ENCODE assay signal across 23 mouse cellular contexts in genomic region chr6:64479884-64480283, GRCm38 (mm10).
DNase-seq lines count a peak whose midpoint lies in the region; ATAC-seq and TF ChIP-seq lines count a peak whose summit lies in the region.
"Had no signal": no experiment of that assay in that cellular context is flagged by ENCODE, and none has a peak within 500 bp of the region (broad histone marks: within the 10 kb centered on the region; RNA-seq: fewer than 3 reads in every experiment).

No protein-coding gene starts in this region.

- H3K36me3 ChIP-seq in hindbrain, embryonic 13.5 days: no peaks in the 10 kb centered on the region
- H3K36me3 ChIP-seq in hindbrain, embryonic 10.5 days: no peaks in the 10 kb centered on the region
- H3K36me3 ChIP-seq in hindbrain, embryonic 16.5 days (ENCODE audit: control insufficient read depth, insufficient read depth, low read length): no peaks in the 10 kb centered on the region
- H3K36me3 ChIP-seq in hindbrain, postnatal 0 days (ENCODE audit: insufficient read depth, low read length): no peaks in the 10 kb centered on the region
- H3K36me3 ChIP-seq in neural tube, embryonic 14.5 days (ENCODE audit: control insufficient read depth, insufficient read depth, low read length): no peaks in the 10 kb centered on the region
- H3K36me3 ChIP-seq in neural tube, embryonic 15.5 days: no peaks in the 10 kb centered on the region
- H3K36me3 ChIP-seq: embryonic facial prominence, embryonic 10.5 days; embryonic facial prominence, embryonic 12.5 days; forebrain, embryonic 15.5 days; G1E had no signal

- TF ChIP-seq CTCF in hindbrain, postnatal 0 days (IDR thresholded peaks at IDR 0.05; ENCODE audit: low read depth): no peak

- no peak overlapping the region for H3K27ac ChIP-seq in hindbrain, embryonic 13.5 days
- no peak overlapping the region for H3K27ac ChIP-seq in hindbrain, embryonic 10.5 days
- no peak overlapping the region for H3K27ac ChIP-seq in hindbrain, embryonic 16.5 days (ENCODE audit: low read depth, low read length)
- H3K27ac ChIP-seq in hindbrain, postnatal 0 days: no peak overlapping the region
- no peak overlapping the region for H3K27ac ChIP-seq in neural tube, embryonic 14.5 days (ENCODE audit: low read depth, low read length)
- no peak overlapping the region for H3K27ac ChIP-seq in neural tube, embryonic 15.5 days (replicated peaks)
- H3K27ac ChIP-seq: embryonic facial prominence, embryonic 10.5 days; embryonic facial prominence, embryonic 12.5 days; forebrain, embryonic 13.5 days; forebrain, embryonic 15.5 days had no signal

- H3K9ac ChIP-seq in hindbrain, embryonic 13.5 days: no peak overlapping the region
- no peak overlapping the region for H3K9ac ChIP-seq in hindbrain, embryonic 16.5 days (ENCODE audit: low read depth, low read length)
- no peak overlapping the region for H3K9ac ChIP-seq in hindbrain, postnatal 0 days (replicated peaks; ENCODE audit: low read length)
- no peak overlapping the region for H3K9ac ChIP-seq in neural tube, embryonic 14.5 days (replicated peaks; ENCODE audit: low read depth, low read length)
- no peak overlapping the region for H3K9ac ChIP-seq in neural tube, embryonic 15.5 days (replicated peaks)
- H3K9ac ChIP-seq: embryonic facial prominence, embryonic 12.5 days; forebrain, embryonic 13.5 days; forebrain, embryonic 15.5 days had no signal

- 72% methylated on average over 3 of the region's 3 CpGs for WGBS in hindbrain, embryonic 13.5 days
- WGBS in hindbrain, embryonic 10.5 days: 86% methylated on average over 3 of the region's 3 CpGs
- WGBS in hindbrain, embryonic 16.5 days: 58% methylated on average over 3 of the region's 3 CpGs
- 71% methylated on average over 3 of the region's 3 CpGs for WGBS in hindbrain, postnatal 0 days
- WGBS in neural tube, embryonic 14.5 days: 62% methylated on average over 3 of the region's 3 CpGs
- WGBS in neural tube, embryonic 15.5 days: 48% methylated on average over 3 of the region's 3 CpGs

- no peak overlapping the region for H3K4me2 ChIP-seq in hindbrain, embryonic 13.5 days
- H3K4me2 ChIP-seq in hindbrain, embryonic 16.5 days (ENCODE audit: low read length): no peak overlapping the region
- H3K4me2 ChIP-seq in hindbrain, postnatal 0 days (ENCODE audit: low read depth, low read length): no peak overlapping the region
- H3K4me2 ChIP-seq in neural tube, embryonic 14.5 days (ENCODE audit: low read depth, low read length): no peak overlapping the region
- H3K4me2 ChIP-seq in neural tube, embryonic 15.5 days: no peak overlapping the region
- H3K4me2 ChIP-seq: embryonic facial prominence, embryonic 12.5 days; forebrain, embryonic 13.5 days; forebrain, embryonic 15.5 days had no signal

- no peaks in the 10 kb centered on the region for H3K9me3 ChIP-seq in hindbrain, embryonic 13.5 days
- H3K9me3 ChIP-seq in hindbrain, embryonic 10.5 days: no peaks in the 10 kb centered on the region
- H3K9me3 ChIP-seq in hindbrain, embryonic 16.5 days (ENCODE audit: control insufficient read depth, low read length): no peaks in the 10 kb centered on the region
- H3K9me3 ChIP-seq in hindbrain, postnatal 0 days (ENCODE audit: low read length): no peaks in the 10 kb centered on the region
- no peaks in the 10 kb centered on the region for H3K9me3 ChIP-seq in neural tube, embryonic 14.5 days (ENCODE audit: control insufficient read depth, low read length)
- no peaks in the 10 kb centered on the region for H3K9me3 ChIP-seq in neural tube, embryonic 15.5 days (replicated peaks)
- H3K9me3 ChIP-seq: embryonic facial prominence, embryonic 10.5 days; embryonic facial prominence, embryonic 12.5 days; forebrain, embryonic 13.5 days; forebrain, embryonic 15.5 days; G1E had no signal

- peak; percentile 68 for ATAC-seq in hindbrain, embryonic 13.5 days (ENCODE audit: low FRiP score)
- ATAC-seq in hindbrain, embryonic 16.5 days: peak; percentile 48; the same call in 1 of the 2 replicates
- ATAC-seq in hindbrain, postnatal 0 days: no peak
- peak; percentile 72 for ATAC-seq in neural tube, embryonic 14.5 days (ENCODE audit: low read depth)
- ATAC-seq in neural tube, embryonic 15.5 days (ENCODE audit: low FRiP score): no peak; the same call in 1 of the 2 replicates
- ATAC-seq: activated CD4-positive, CD25-positive, alpha-beta regulatory T cell, adult 4 months; CD4-positive, CD25-positive, alpha-beta regulatory T cell, adult 4 months; forebrain, embryonic 13.5 days; forebrain, embryonic 15.5 days; Patski had no signal

- H3K4me1 ChIP-seq in hindbrain, embryonic 13.5 days (replicated peaks): no peaks in the 10 kb centered on the region
- H3K4me1 ChIP-seq in hindbrain, embryonic 10.5 days (replicated peaks): no peaks in the 10 kb centered on the region
- no peaks in the 10 kb centered on the region for H3K4me1 ChIP-seq in hindbrain, embryonic 16.5 days (ENCODE audit: control insufficient read depth, insufficient read depth, low read depth, low read length)
- no peaks in the 10 kb centered on the region for H3K4me1 ChIP-seq in hindbrain, postnatal 0 days (ENCODE audit: insufficient read depth, low read length)
- no peaks in the 10 kb centered on the region for H3K4me1 ChIP-seq in neural tube, embryonic 14.5 days (ENCODE audit: control insufficient read depth, insufficient read depth, low read length)
- H3K4me1 ChIP-seq in neural tube, embryonic 15.5 days: peaks cover 4% of the 10 kb centered on the region; the same call in 1 of the 2 replicates
- H3K4me1 ChIP-seq: embryonic facial prominence, embryonic 10.5 days; embryonic facial prominence, embryonic 12.5 days; forebrain, embryonic 13.5 days; forebrain, embryonic 15.5 days had no signal

- no peaks in the 10 kb centered on the region for H3K27me3 ChIP-seq in hindbrain, embryonic 13.5 days
- H3K27me3 ChIP-seq in hindbrain, embryonic 10.5 days (ENCODE audit: insufficient read depth, poor library complexity, severe bottlenecking): no peaks in the 10 kb centered on the region
- no peaks in the 10 kb centered on the region for H3K27me3 ChIP-seq in hindbrain, embryonic 16.5 days (replicated peaks; ENCODE audit: control insufficient read depth, insufficient read depth, low read length)
- no peaks in the 10 kb centered on the region for H3K27me3 ChIP-seq in hindbrain, postnatal 0 days (ENCODE audit: insufficient read depth, low read length)
- H3K27me3 ChIP-seq in neural tube, embryonic 14.5 days (ENCODE audit: control insufficient read depth, insufficient read depth, low read length): no peaks in the 10 kb centered on the region
- no peaks in the 10 kb centered on the region for H3K27me3 ChIP-seq in neural tube, embryonic 15.5 days (replicated peaks)
- H3K27me3 ChIP-seq: CH12.LX; embryonic facial prominence, embryonic 12.5 days; forebrain, embryonic 13.5 days; forebrain, embryonic 15.5 days; Patski had no signal

- no peak for DNase-seq in hindbrain, embryonic 10.5 days (ENCODE audit: low spot score)
- DNase-seq in hindbrain, postnatal 0 days (ENCODE audit: low spot score): no peak
- DNase-seq: adrenal gland, adult 8-10 months; adrenal gland, postnatal 14 days; adrenal gland, postnatal 36 days; B cell, adult 2 months; cerebellum, adult 11-12 months; cerebellum, adult 2 months; cerebellum, adult 9-10 months; cerebellum, postnatal 25 days had no signal

- H3K4me3 ChIP-seq in hindbrain, embryonic 13.5 days: no peak overlapping the region
- no peak overlapping the region for H3K4me3 ChIP-seq in hindbrain, embryonic 10.5 days
- H3K4me3 ChIP-seq in hindbrain, embryonic 16.5 days (ENCODE audit: low read length): no peak overlapping the region
- H3K4me3 ChIP-seq in hindbrain, postnatal 0 days (ENCODE audit: low read length): no peak overlapping the region
- no peak overlapping the region for H3K4me3 ChIP-seq in neural tube, embryonic 14.5 days (ENCODE audit: low read depth, low read length)
- no peak overlapping the region for H3K4me3 ChIP-seq in neural tube, embryonic 15.5 days (replicated peaks)
- H3K4me3 ChIP-seq: embryonic facial prominence, embryonic 10.5 days; embryonic facial prominence, embryonic 12.5 days; forebrain, embryonic 13.5 days; forebrain, embryonic 15.5 days had no signal

Comparison
In these comparisons a context has a peak if more than half of its experiments do, and no peak if none do; other contexts are left out.
1. ATAC-seq: peak in hindbrain, embryonic 13.5 days (single experiment), hindbrain, embryonic 16.5 days (single experiment) and neural tube, embryonic 14.5 days (single experiment); none in hindbrain, postnatal 0 days (single experiment) and neural tube, embryonic 15.5 days (single experiment).